Mouse (Mus musculus) ES-E14 (cell line): Measurements from ENCODE around the gene Sh3kbp1. TPM values are rescaled to one million over a fixed set of nuclear protein-coding genes. Genes with fewer than 3 reads are reported as not detected.

Source experiments
- DNase-seq: peaks from one replicate; pipeline ENCODE4 v3.0.0-alpha.2; 2013; ENCODE audit warnings: low read depth, low spot score
- H3K27ac ChIP-seq: 2 replicates; pipeline ENCODE4 v1.5.1; 2012; ENCODE audit warnings: low read depth, mild to moderate bottlenecking, low read length, moderate library complexity, mixed read lengths; ENCODE audit not compliant: poor library complexity, insufficient read depth, severe bottlenecking
- H3K36me3 ChIP-seq: 2 replicates; pipeline ENCODE4 v1.6.1; 2012; ENCODE audit warnings: mild to moderate bottlenecking, low read length, moderate library complexity, mixed read lengths; ENCODE audit not compliant: control insufficient read depth, poor library complexity, insufficient read depth, severe bottlenecking
- H3K4me1 ChIP-seq, 2 experiments: fragments of 150-350 bp in 1 of 2; sonication (generic) in 1 of 2; 2 replicates each; pipeline ENCODE4 v1.6.1; 2012; ENCODE audit warnings: low read length in 2 of 2, mild to moderate bottlenecking in 1 of 2, mixed read lengths in 1 of 2; ENCODE audit not compliant: control insufficient read depth in 2 of 2, insufficient read depth in 2 of 2, poor library complexity in 1 of 2
- H3K4me3 ChIP-seq, 2 experiments: fragments of 150-350 bp in 1 of 2; sonication (generic) in 1 of 2; 2 replicates each; pipeline ENCODE4 v1.5.1; 2012; ENCODE audit warnings: low read length in 2 of 2, low read depth in 1 of 2, mild to moderate bottlenecking in 1 of 2, mixed read lengths in 1 of 2; ENCODE audit not compliant: insufficient read depth in 1 of 2, poor library complexity in 1 of 2, severe bottlenecking in 1 of 2
- H3K9ac ChIP-seq: 2 replicates; pipeline ENCODE4 v1.6.1; 2012; ENCODE audit warnings: low read depth, mild to moderate bottlenecking, low read length, mixed read lengths; ENCODE audit not compliant: poor library complexity, insufficient read depth, severe bottlenecking
- H3K9me3 ChIP-seq: fragments of 150-350 bp; sonication (generic); 2 replicates; pipeline ENCODE4 v1.6.1; 2012; ENCODE audit warnings: low read depth, mild to moderate bottlenecking, low read length; ENCODE audit not compliant: control insufficient read depth, insufficient read depth
- CHD2 ChIP-seq: IDR thresholded peaks from 2 replicates; pipeline ENCODE4 v1.6.1; 2014; ENCODE audit warnings: mild to moderate bottlenecking, low read depth, low read length, inconsistent platforms
- HCFC1 ChIP-seq: IDR thresholded peaks from 2 replicates; pipeline ENCODE4 v1.6.1; 2012; ENCODE audit warnings: low read length, inconsistent platforms, borderline replicate concordance; ENCODE audit not compliant: insufficient read depth
- MAFK ChIP-seq: IDR thresholded peaks from 2 replicates; pipeline ENCODE4 v1.6.1; 2014; ENCODE audit warnings: mild to moderate bottlenecking, low read depth, low read length, inconsistent platforms; ENCODE audit not compliant: insufficient read depth
- ZC3H11A ChIP-seq: IDR thresholded peaks from 2 replicates; pipeline ENCODE4 v1.6.1; 2012; ENCODE audit warnings: low read depth, mild to moderate bottlenecking, inconsistent platforms, low read length, borderline replicate concordance
- ZNF384 ChIP-seq: IDR thresholded peaks from 2 replicates; pipeline ENCODE4 v1.6.1; 2012; ENCODE audit warnings: low read depth, low read length, inconsistent platforms
- in situ Hi-C, 2 experiments: fragments of 600-800 bp; cut with MboI; formaldehyde crosslinking; loops; one replicate each; pipeline ENCODE4 v1.15.1; 2025; ENCODE audit warnings: low sequenced_read_pairs in 2 of 2, inconsistent platforms in 1 of 2; ENCODE audit not compliant: unreplicated experiment in 2 of 2
- total RNA-seq: library from RNA; depleted of rRNA; stranded (reverse); fragments of 300-350 nt; gene quantifications from 2 replicates; pipeline ENCODE4 v1.2.3, GENCODE M21; 2012

Sh3kbp1 gene
- total RNA-seq, 1 experiment = 8.5 TPM

DNA sequence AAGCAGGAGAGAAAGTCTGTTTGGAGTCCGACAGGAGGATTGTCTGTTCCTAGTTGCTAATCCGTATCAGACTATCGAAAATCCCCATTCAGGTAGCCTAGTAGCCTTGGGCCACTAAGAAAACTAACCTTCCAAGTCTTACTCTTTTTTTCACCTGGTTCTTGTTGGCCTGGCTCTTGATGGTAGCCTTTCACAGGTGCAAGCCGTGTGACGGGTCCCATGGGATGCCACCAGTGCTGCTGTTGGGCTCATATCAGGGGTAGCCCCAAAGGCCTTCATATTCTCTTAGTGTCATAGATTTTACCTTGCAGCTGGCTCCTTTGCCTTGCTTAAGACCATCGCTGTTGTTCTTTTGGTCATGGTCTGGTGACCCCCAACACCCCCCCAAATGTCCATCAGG lies 82.2 kb downstream of the Sh3kbp1 start:
- H3K9me3 ChIP-seq = no peaks in the 10 kb centered on the region
- no peak overlapping the region for H3K9ac ChIP-seq
- no peaks in the 10 kb centered on the region for H3K36me3 ChIP-seq
- TF ChIP-seq MAFK (no peak), HCFC1 (no peak), ZC3H11A (no peak), ZNF384 (no peak), CHD2 (no peak)
- no peak overlapping the region for H3K27ac ChIP-seq
- no peak for DNase-seq
- in situ Hi-C loops = no loop called here
- H3K4me1 ChIP-seq = no peaks in the 10 kb centered on the region
- H3K4me3 ChIP-seq = no peak overlapping the region

DNA sequence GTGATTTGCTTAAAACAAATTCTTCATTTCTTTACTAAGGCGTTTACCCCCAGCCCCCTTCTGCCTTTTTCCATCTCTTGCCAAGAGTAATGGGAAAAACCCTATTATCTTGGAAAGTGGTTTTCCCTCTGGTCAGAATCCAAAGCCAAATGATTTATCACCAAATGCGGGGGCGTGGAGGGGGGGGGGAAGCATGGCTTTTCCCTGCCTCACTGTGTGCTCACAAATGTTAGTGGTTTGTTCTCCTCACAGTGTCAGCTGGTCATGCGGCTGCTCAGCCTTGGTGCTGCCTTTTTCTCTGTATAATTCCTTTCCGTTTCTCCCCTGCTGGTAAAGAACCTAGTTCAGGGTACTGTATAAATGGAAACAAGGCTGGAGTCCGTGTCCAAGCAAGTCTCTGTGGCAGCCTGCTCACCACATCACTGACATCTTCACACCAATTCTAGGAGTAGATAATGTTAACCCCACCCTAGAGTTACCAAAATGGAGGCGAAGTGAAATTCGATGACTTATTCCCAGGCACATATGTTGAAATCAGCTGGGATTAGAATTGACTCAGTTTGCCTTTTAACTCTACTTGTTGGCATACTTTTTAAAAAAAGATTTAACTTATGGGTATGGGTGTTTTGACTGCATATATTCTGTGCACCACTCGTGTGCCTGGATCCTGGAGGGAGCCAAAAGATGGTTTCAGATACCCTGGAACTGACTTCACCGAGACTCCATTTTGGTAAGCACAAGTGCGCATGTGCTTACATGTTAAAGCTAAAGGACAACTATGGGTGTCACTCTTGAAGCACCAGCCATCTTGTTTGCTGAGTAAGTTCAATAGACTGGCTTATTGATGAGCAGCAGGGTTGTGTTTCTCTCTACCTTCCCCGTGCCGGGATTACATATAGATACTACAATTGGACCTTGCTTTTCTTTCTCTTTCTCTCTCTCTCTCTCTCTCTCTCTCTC lies 84.3 kb downstream of the Sh3kbp1 start:
- Histone ChIP-seq H3K4me1 (no peaks in the 10 kb centered on the region), H3K9ac (no peak overlapping the region), H3K9me3 (no peaks in the 10 kb centered on the region), H3K36me3 (no peaks in the 10 kb centered on the region), H3K27ac (no peak overlapping the region), H3K4me3 (no peak overlapping the region)
- in situ Hi-C loops = no loop called here
- no peak for DNase-seq
- no peak for TF ChIP-seq HCFC1
- no peak for TF ChIP-seq CHD2
- no peak for TF ChIP-seq MAFK
- TF ChIP-seq ZC3H11A = no peak
- TF ChIP-seq ZNF384 = no peak

DNA sequence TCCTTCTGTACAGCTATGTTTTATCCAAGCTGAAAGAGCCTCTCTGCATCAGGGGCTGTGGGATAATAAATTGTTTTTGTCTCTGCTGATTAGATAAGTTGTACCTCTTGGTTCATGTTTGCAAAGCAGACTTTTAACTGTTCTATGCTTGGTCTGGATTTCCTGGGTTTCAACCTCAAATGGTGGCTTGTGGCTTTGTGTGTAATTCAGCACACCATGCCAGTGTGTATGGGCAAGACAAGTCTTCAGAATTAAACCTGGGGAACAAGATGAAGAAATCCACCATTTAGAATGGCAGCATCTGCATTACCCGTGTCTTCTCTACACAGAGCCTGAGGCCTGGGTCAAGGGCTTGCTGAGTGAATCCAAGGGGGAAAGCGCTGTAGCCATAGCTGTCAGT lies 86.1 kb downstream of the Sh3kbp1 start:
- no peak for TF ChIP-seq HCFC1
- TF ChIP-seq CHD2 = no peak
- TF ChIP-seq ZNF384 = no peak
- in situ Hi-C loops = no loop called here

DNA sequence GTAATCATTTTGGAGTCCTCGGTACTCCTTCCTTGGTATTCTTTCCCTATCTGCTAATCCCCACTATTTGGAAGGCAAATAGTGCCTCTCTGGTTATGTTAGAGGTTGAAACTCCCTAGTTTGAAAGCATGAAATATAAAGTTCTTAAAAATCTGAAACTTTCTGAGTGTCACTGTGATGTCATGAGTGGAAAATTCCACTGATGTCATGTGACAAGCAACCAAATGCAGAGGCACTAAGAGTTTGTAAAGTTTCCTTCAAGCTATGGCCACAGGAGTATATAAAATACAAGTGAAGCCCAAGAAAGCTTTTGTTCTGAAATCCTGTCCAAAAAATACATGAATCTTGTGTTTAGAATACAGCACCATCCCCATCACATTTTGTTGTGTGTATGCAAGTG lies 94.3 kb downstream of the Sh3kbp1 start:
- in situ Hi-C loops = no loop called here
- Histone ChIP-seq H3K9me3 (no peaks in the 10 kb centered on the region), H3K9ac (no peak overlapping the region), H3K4me1 (no peaks in the 10 kb centered on the region), H3K4me3 (no peak overlapping the region), H3K27ac (no peak overlapping the region), H3K36me3 (no peaks in the 10 kb centered on the region)
- no peak for TF ChIP-seq HCFC1
- TF ChIP-seq MAFK = no peak
- TF ChIP-seq CHD2 = no peak
- no peak for TF ChIP-seq ZNF384
- TF ChIP-seq ZC3H11A = no peak
- DNase-seq = no peak

More for the DNA sequence above, 86.1 kb downstream of the Sh3kbp1 start:
- H3K9me3 ChIP-seq = no peaks in the 10 kb centered on the region
- no peak for DNase-seq
- H3K36me3 ChIP-seq = no peaks in the 10 kb centered on the region
- H3K27ac ChIP-seq = no peak overlapping the region
- H3K9ac ChIP-seq = no peak overlapping the region
- no peaks in the 10 kb centered on the region for H3K4me1 ChIP-seq
- H3K4me3 ChIP-seq = no peak overlapping the region
